Mouse (Mus musculus) heart, postnatal 14 days (tissue): ENCODE measurements around the gene Gm5114. TPM values are rescaled to one million over a fixed set of nuclear protein-coding genes. Genes with fewer than 3 reads are reported as not detected.
A peak's percentile ranks its signal among the peaks of the same experiment; 100 is the strongest.
"Not testable (repeated sequence)": the region's sequence is repeated elsewhere in the genome, so short reads cannot be mapped to it uniquely, and the experiment has no call there.

Experiments
- DNase-seq, 2 experiments: peaks; one replicate each; pipeline ENCODE4 v3.0.0; 2021 to 2022
- intact Hi-C: fragments of 180-260 bp; cut with DNase I; formaldehyde crosslinking; loops from one replicate; pipeline ENCODE4 v1.15.1; 2025
- long read RNA-seq, 2 experiments: library from polyadenylated mRNA; stranded (forward); transcript quantifications; one replicate each; pipeline ENCODE4 v2.0.0; 2021
- microRNA-seq, 2 experiments: library from miRNA; unstranded; fragments of <30 nt; microRNA quantifications; one replicate each; pipeline ENCODE4 v1.2.0; 2021 to 2022
- total RNA-seq, 2 experiments: library from RNA; stranded (reverse); gene quantifications; 2 replicates each; pipeline ENCODE4 v1.2.3; 2021

The Gm5114 gene
- not detected for total RNA-seq
- long read RNA-seq, experiment 1 = 0 reads
- long read RNA-seq, experiment 2 = 0 reads

- intact Hi-C loops, DNase-seq: not testable (repeated sequence)
These were observed at the start of gene Gm5114 for GRCm38 (mm10) chr7:39413060-39413459. Gene Gm5114, minus strand, starts transcription at chr7:39413160.

- DNase-seq = peak; percentile 28 to 43
- intact Hi-C loops = no loop called here
These were observed 42.8 kb upstream of the Gm5114 start for GRCm38 (mm10) chr7:39455806-39456205.

- intact Hi-C loops = loop anchor here (2.0 to 5.0 kb wide), 2 partner anchors 68 to 101 kb away; partner anchors contain the start of gene Zfp619
These were observed 36.5 kb upstream of the Gm5114 start for GRCm38 (mm10) chr7:39449260-39450021.

GRCm38 (mm10) chr7:39448626-39449242 is 35.8 kb upstream of the Gm5114 start:
- intact Hi-C loops = loop anchor here (2.0 kb wide), 1 partner anchor 102 kb away; no protein-coding TSS in a partner anchor
- no peak for DNase-seq

More at GRCm38 (mm10) chr7:39449260-39450021, 36.5 kb upstream of the Gm5114 start:
- DNase-seq = peak; percentile 72 to 81

- intact Hi-C loops = no loop called here
- no peak for DNase-seq
These were observed 28.3 kb upstream of the Gm5114 start for GRCm38 (mm10) chr7:39441237-39441636.

GRCm38 (mm10) chr7:39440362-39440761 is 27.4 kb upstream of the Gm5114 start:
- intact Hi-C loops = no loop called here
- no peak for DNase-seq

Small RNAs within 50 kb of the gene (microRNA-seq; reads per million reads assigned to microRNA genes)
- gene Gm27437 = 0 reads per million in 2 experiments

Other genes starting within 250 kb of the Gm5114 start
- 1 to 10 TPM; 2.1 to 2.3 TPM for gene Zfp619, start 104.6 kb upstream of the Gm5114 start, total RNA-seq